Mouse (Mus musculus): ENCODE measurements at regions not wholly inside any gene's neighbourhood (a gene's known extent, or its start where the extent isn't known, plus 50 kb on each side); places are given as distances from the start of the nearest gene placed in this dataset.

GRCm38 (mm10) chr10:125787441-125788060 lies 178.4 kb upstream of the Lrig3 start:
- DNase-seq (ENCODE audit: low spot score) = peak; percentile 58
- H3K27me3 ChIP-seq (replicated peaks; ENCODE audit: control insufficient read depth, insufficient read depth, low read length) = no peaks in the 10 kb centered on the region
- peak overlapping the region; percentile 12; the same call in 1 of the 2 replicates for H3K4me3 ChIP-seq (ENCODE audit: low read depth, low read length)
- no peaks in the 10 kb centered on the region for H3K36me3 ChIP-seq (ENCODE audit: control insufficient read depth, insufficient read depth, low read length)
- WGBS = 28% methylated on average over 19 of the region's 19 CpGs
- peak overlapping the region; percentile 51 for H3K4me2 ChIP-seq (ENCODE audit: low read length)
- no peaks in the 10 kb centered on the region for H3K9me3 ChIP-seq (ENCODE audit: control insufficient read depth, low read length)
- H3K27ac ChIP-seq (ENCODE audit: low read depth) = peak overlapping the region; percentile 88
- ATAC-seq (replicated peaks; ENCODE audit: low FRiP score, low TSS enrichment, low read depth) = no peak
- peak overlapping the region; percentile 32; the same call in 1 of the 2 replicates for H3K9ac ChIP-seq (ENCODE audit: low read length)
- peaks cover 26% of the 10 kb centered on the region for H3K4me1 ChIP-seq (replicated peaks; ENCODE audit: control insufficient read depth, insufficient read depth, low read length)

GRCm38 (mm10) chr10:125788262-125788661 lies 177.7 kb upstream of the Lrig3 start:
- DNase-seq (ENCODE audit: low spot score) (no peak), ATAC-seq (replicated peaks; ENCODE audit: low FRiP score, low TSS enrichment, low read depth) (no peak)
- Histone ChIP-seq H3K4me3 (ENCODE audit: low read depth, low read length) (no peak overlapping the region), H3K9ac (ENCODE audit: low read length) (no peak overlapping the region), H3K4me1 (replicated peaks; ENCODE audit: control insufficient read depth, insufficient read depth, low read length) (peaks cover 26% of the 10 kb centered on the region), H3K27me3 (replicated peaks; ENCODE audit: control insufficient read depth, insufficient read depth, low read length) (no peaks in the 10 kb centered on the region), H3K9me3 (ENCODE audit: control insufficient read depth, low read length) (no peaks in the 10 kb centered on the region), H3K36me3 (ENCODE audit: control insufficient read depth, insufficient read depth, low read length) (no peaks in the 10 kb centered on the region), H3K27ac (ENCODE audit: low read depth) (no peak overlapping the region), H3K4me2 (ENCODE audit: low read length) (no peak overlapping the region)
- 97% methylated on average over 2 of the region's 2 CpGs for WGBS

- WGBS = 85% methylated on average over 2 of the region's 2 CpGs
- ATAC-seq (replicated peaks; ENCODE audit: low FRiP score, low TSS enrichment, low read depth) (no peak), DNase-seq (ENCODE audit: low spot score) (no peak)
- Histone ChIP-seq H3K27ac (ENCODE audit: low read depth) (no peak overlapping the region), H3K4me3 (ENCODE audit: low read depth, low read length) (no peak overlapping the region), H3K4me2 (ENCODE audit: low read length) (no peak overlapping the region), H3K27me3 (replicated peaks; ENCODE audit: control insufficient read depth, insufficient read depth, low read length) (no peaks in the 10 kb centered on the region), H3K9me3 (ENCODE audit: control insufficient read depth, low read length) (no peaks in the 10 kb centered on the region), H3K9ac (ENCODE audit: low read length) (no peak overlapping the region), H3K36me3 (ENCODE audit: control insufficient read depth, insufficient read depth, low read length) (no peaks in the 10 kb centered on the region), H3K4me1 (replicated peaks; ENCODE audit: control insufficient read depth, insufficient read depth, low read length) (peaks cover 16% of the 10 kb centered on the region)
Measured at GRCm38 (mm10) chr10:125790924-125791323, 175.0 kb upstream of the Lrig3 start.

- H3K9me3 ChIP-seq (ENCODE audit: control insufficient read depth, low read length) = no peaks in the 10 kb centered on the region
- WGBS = 97% methylated on average over 2 of the region's 2 CpGs
- no peaks in the 10 kb centered on the region; the same call in 1 of the 2 replicates for H3K4me1 ChIP-seq (replicated peaks; ENCODE audit: control insufficient read depth, insufficient read depth, low read length)
- H3K27ac ChIP-seq (ENCODE audit: low read depth) = no peak overlapping the region
- no peak overlapping the region for H3K4me3 ChIP-seq (ENCODE audit: low read depth, low read length)
- no peak overlapping the region for H3K4me2 ChIP-seq (ENCODE audit: low read length)
- no peak overlapping the region for H3K9ac ChIP-seq (ENCODE audit: low read length)
- H3K36me3 ChIP-seq (ENCODE audit: control insufficient read depth, insufficient read depth, low read length) = no peaks in the 10 kb centered on the region
- DNase-seq (ENCODE audit: low spot score) (no peak), ATAC-seq (replicated peaks; ENCODE audit: low FRiP score, low TSS enrichment, low read depth) (no peak)
- H3K27me3 ChIP-seq (replicated peaks; ENCODE audit: control insufficient read depth, insufficient read depth, low read length) = no peaks in the 10 kb centered on the region
Measured at GRCm38 (mm10) chr10:125794504-125794903, 171.5 kb upstream of the Lrig3 start.

DNA sequence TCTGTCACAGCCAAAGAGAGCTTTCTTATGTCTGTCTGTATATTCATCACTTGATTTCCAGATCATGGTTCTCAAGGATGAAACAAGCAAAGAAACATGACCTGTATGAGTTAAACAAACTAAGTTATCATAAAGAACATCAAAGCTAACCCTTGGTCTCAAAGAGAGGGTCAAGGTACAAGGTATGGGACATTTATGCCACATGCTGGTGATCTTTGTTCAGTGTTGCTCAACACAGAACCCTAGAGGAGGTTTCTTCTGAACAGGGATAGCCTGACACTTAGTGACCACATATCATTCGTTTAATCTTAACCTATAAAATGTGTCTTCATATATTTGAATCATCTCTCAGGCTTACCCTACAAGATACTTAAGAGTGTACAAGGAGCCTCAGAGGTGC lies 170.6 kb upstream of the Lrig3 start:
- DNase-seq (ENCODE audit: low spot score) = no peak
- H3K9ac ChIP-seq (ENCODE audit: low read length) = no peak overlapping the region
- ATAC-seq (replicated peaks; ENCODE audit: low FRiP score, low TSS enrichment, low read depth) = no peak

DNA sequence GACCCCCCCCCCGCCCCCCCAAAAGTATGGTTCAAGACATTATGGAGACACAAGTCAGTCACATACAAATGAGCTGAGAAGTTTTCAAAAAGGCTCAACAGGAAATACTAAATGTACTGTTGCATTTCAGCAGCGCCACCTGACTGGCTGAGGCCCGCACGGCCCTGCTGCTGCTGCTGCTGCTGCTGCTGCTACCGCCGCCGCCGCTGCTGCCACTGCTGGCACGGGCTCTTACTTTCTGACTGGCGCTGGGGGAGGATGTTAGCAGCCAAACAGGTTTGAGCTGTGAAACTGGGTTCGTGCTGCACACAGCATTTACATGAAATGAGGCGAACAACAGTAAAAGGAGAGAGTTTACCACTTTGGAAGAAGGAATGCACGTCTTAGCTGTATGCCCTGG lies 167.3 kb upstream of the Lrig3 start:
- no peak overlapping the region for H3K9ac ChIP-seq (ENCODE audit: low read length)
- H3K4me3 ChIP-seq (ENCODE audit: low read depth, low read length) = no peak overlapping the region
- H3K9me3 ChIP-seq (ENCODE audit: control insufficient read depth, low read length) = no peaks in the 10 kb centered on the region
- H3K27ac ChIP-seq (ENCODE audit: low read depth) = no peak overlapping the region
- H3K4me2 ChIP-seq (ENCODE audit: low read length) = peak overlapping the region; percentile 33; the same call in 1 of the 2 replicates
- no peaks in the 10 kb centered on the region; the same call in 1 of the 2 replicates for H3K4me1 ChIP-seq (replicated peaks; ENCODE audit: control insufficient read depth, insufficient read depth, low read length)
- peak; percentile 68 for DNase-seq (ENCODE audit: low spot score)
- no peak for ATAC-seq (replicated peaks; ENCODE audit: low FRiP score, low TSS enrichment, low read depth)
- H3K36me3 ChIP-seq (ENCODE audit: control insufficient read depth, insufficient read depth, low read length) = no peaks in the 10 kb centered on the region
- no peaks in the 10 kb centered on the region for H3K27me3 ChIP-seq (replicated peaks; ENCODE audit: control insufficient read depth, insufficient read depth, low read length)
- WGBS = 16% methylated on average over 13 of the region's 13 CpGs

More for the DNA sequence above, 170.6 kb upstream of the Lrig3 start:
- H3K4me2 ChIP-seq (ENCODE audit: low read length) = no peak overlapping the region
- no peaks in the 10 kb centered on the region for H3K9me3 ChIP-seq (ENCODE audit: control insufficient read depth, low read length)
- H3K36me3 ChIP-seq (ENCODE audit: control insufficient read depth, insufficient read depth, low read length) = no peaks in the 10 kb centered on the region
- H3K27me3 ChIP-seq (replicated peaks; ENCODE audit: control insufficient read depth, insufficient read depth, low read length) = no peaks in the 10 kb centered on the region
- WGBS = 93% methylated on average over 1 of the region's 1 CpGs
- no peaks in the 10 kb centered on the region; the same call in 1 of the 2 replicates for H3K4me1 ChIP-seq (replicated peaks; ENCODE audit: control insufficient read depth, insufficient read depth, low read length)
- no peak overlapping the region for H3K4me3 ChIP-seq (ENCODE audit: low read depth, low read length)
- no peak overlapping the region for H3K27ac ChIP-seq (ENCODE audit: low read depth)

DNA sequence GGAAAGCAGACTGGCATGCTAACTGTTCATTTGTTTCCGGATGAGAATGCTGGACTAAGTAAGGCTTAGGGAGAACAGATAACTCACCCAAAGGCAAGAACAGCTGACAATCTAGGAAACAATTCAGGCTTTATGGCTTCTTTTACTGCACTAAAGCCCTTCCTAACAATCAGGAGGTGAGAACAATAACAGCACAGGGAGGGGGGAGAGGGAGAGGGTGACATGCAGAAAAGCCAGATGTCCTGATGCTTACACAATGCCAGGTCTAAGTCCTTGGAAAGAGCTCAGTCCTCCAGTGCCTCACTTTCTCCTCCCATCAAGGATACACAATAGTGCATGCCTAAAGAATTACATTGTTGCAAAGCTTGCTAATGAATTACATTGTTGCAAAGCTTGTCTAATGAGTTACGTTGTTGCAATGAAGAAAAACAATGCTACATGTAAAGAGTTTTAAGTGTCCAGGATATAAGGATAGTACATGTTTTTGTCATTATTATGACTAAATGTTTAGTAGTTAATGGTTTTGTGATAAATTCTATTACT lies 165.3 kb upstream of the Lrig3 start:
- no peak for ATAC-seq (replicated peaks; ENCODE audit: low FRiP score, low TSS enrichment, low read depth)
- H3K4me3 ChIP-seq (ENCODE audit: low read depth, low read length) = no peak overlapping the region
- no peak for DNase-seq (ENCODE audit: low spot score)
- no peaks in the 10 kb centered on the region for H3K36me3 ChIP-seq (ENCODE audit: control insufficient read depth, insufficient read depth, low read length)
- H3K27ac ChIP-seq (ENCODE audit: low read depth) = no peak overlapping the region
- H3K4me1 ChIP-seq (replicated peaks; ENCODE audit: control insufficient read depth, insufficient read depth, low read length) = no peaks in the 10 kb centered on the region; the same call in 1 of the 2 replicates
- H3K9me3 ChIP-seq (ENCODE audit: control insufficient read depth, low read length) = no peaks in the 10 kb centered on the region
- no peaks in the 10 kb centered on the region for H3K27me3 ChIP-seq (replicated peaks; ENCODE audit: control insufficient read depth, insufficient read depth, low read length)
- H3K9ac ChIP-seq (ENCODE audit: low read length) = no peak overlapping the region
- H3K4me2 ChIP-seq (ENCODE audit: low read length) = no peak overlapping the region
- 64% methylated on average over 2 of the region's 2 CpGs for WGBS

DNA sequence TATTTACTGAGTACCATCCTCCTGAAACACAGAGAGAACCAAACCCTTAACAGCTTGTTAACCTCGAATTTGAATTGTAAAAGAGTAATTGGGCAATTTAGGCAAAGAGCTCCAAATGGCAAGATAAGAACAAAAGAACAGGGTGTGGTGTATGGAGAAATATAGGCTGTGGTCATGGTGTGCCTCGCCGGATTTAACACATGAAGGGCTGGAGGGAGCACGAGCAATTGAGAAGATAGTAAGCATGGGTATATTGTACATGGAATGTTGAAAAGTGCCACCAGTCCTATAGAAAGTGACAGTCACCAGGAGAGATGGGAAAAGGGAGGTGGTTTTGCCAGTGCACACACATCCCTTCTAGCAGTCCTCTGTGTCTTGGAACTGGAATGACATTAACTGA lies 164.5 kb upstream of the Lrig3 start:
- no peak overlapping the region for H3K4me3 ChIP-seq (ENCODE audit: low read depth, low read length)
- ATAC-seq (replicated peaks; ENCODE audit: low FRiP score, low TSS enrichment, low read depth) (no peak), DNase-seq (ENCODE audit: low spot score) (no peak)
- no peaks in the 10 kb centered on the region for H3K36me3 ChIP-seq (ENCODE audit: control insufficient read depth, insufficient read depth, low read length)
- no peaks in the 10 kb centered on the region for H3K27me3 ChIP-seq (replicated peaks; ENCODE audit: control insufficient read depth, insufficient read depth, low read length)
- H3K27ac ChIP-seq (ENCODE audit: low read depth) = no peak overlapping the region
- H3K4me1 ChIP-seq (replicated peaks; ENCODE audit: control insufficient read depth, insufficient read depth, low read length) = no peaks in the 10 kb centered on the region; the same call in 1 of the 2 replicates
- 33% methylated on average over 4 of the region's 4 CpGs for WGBS
- no peak overlapping the region for H3K4me2 ChIP-seq (ENCODE audit: low read length)
- H3K9me3 ChIP-seq (ENCODE audit: control insufficient read depth, low read length) = no peaks in the 10 kb centered on the region
- no peak overlapping the region for H3K9ac ChIP-seq (ENCODE audit: low read length)
